Mouse (Mus musculus): ENCODE data around the gene Hyal1. TPM values are rescaled to one million over a fixed set of nuclear protein-coding genes. Genes with fewer than 3 reads are reported as not detected.
A peak's percentile ranks its signal among the peaks of the same experiment; 100 is the strongest.

Hyal1 gene
- total and polyA plus RNA-seq, 3 experiments: 2.2 to 7.3 (median 2.3) TPM

DNA sequence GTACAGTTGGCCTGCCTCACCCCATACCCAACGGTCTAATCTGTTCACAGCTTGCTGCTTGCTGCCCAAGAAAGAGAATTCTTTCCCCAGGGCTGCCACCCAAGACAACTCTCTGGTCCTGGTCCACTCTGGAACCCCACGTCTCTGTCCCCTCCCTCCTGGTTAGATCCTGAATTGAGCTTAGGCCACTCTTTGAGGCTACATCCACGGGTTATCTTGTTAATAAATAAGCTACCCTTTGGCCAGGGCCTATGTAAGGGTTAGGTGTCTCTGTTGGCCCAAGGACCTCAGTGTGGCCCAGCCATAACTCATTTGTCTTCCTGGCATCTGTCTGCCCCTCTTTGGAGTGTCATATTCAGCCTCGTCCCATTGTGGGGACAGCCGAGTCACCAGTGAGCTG is 21.7 kb downstream of the Hyal1 start:
- no peak for DNase-seq (ENCODE audit: low spot score)
- TF ChIP-seq TAL1 (conservative IDR thresholded peaks at IDR 0.05; ENCODE audit: low read depth, low read length) (no peak), GATA2 (IDR thresholded peaks at IDR 0.05; ENCODE audit: borderline replicate concordance, low read depth, low read length) (no peak), POLR2AphosphoS5 (IDR thresholded peaks at IDR 0.05; ENCODE audit: insufficient replicate concordance, low read depth, low read length) (no peak), GATA1 (IDR thresholded peaks at IDR 0.05; ENCODE audit: borderline replicate concordance, low read length) (no peak), CTCF (IDR thresholded peaks at IDR 0.05; ENCODE audit: low read depth, low read length) (no peak)
- Histone ChIP-seq H3K4me1 (ENCODE audit: insufficient read depth, low read depth, low read length) (peaks cover 48% of the 10 kb centered on the region), H3K36me3 (replicated peaks) (peaks cover 29% of the 10 kb centered on the region), H3K27me3 (ENCODE audit: insufficient read depth, low read length) (peaks cover 50% of the 10 kb centered on the region), H3K9me3 (replicated peaks) (no peaks in the 10 kb centered on the region), H3K4me3 (ENCODE audit: low read depth, low read length) (no peak overlapping the region)
- no peak for ATAC-seq (ENCODE audit: extremely low read depth, insufficient number of reproducible peaks, low FRiP score, poor library complexity, severe bottlenecking)

DNA sequence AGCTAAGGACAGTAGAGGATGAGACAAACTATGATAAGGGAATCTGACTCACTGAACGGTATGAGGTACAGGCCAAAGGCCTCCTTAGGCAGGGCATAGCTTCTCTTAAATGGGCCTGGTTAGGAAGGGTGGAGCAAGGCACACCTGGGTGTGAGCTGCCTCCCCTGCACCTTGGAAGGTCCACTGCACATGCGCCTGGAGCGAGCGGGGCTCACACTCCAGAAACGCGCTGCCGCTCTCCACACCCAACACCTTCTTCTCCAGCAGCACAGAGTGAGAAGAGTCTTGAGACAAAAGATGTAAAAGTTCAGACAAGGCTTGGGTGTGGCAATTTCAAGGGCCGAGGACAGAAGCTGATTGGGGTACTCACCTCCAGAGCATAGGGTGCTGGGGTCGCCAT is 22.7 kb downstream of the Hyal1 start:
- ATAC-seq (ENCODE audit: extremely low read depth, insufficient number of reproducible peaks, low FRiP score, poor library complexity, severe bottlenecking) (no peak), DNase-seq (ENCODE audit: low spot score) (no peak)
- Histone ChIP-seq H3K27me3 (ENCODE audit: insufficient read depth, low read length) (peaks cover 60% of the 10 kb centered on the region), H3K9me3 (replicated peaks) (no peaks in the 10 kb centered on the region), H3K4me3 (ENCODE audit: low read depth, low read length) (no peak overlapping the region), H3K4me1 (ENCODE audit: insufficient read depth, low read depth, low read length) (peaks cover 39% of the 10 kb centered on the region), H3K36me3 (replicated peaks) (peaks cover 19% of the 10 kb centered on the region)
- TF ChIP-seq TAL1 (conservative IDR thresholded peaks at IDR 0.05; ENCODE audit: low read depth, low read length): no peak
- TF ChIP-seq CTCF (IDR thresholded peaks at IDR 0.05; ENCODE audit: low read depth, low read length): no peak
- no peak for TF ChIP-seq GATA1 (IDR thresholded peaks at IDR 0.05; ENCODE audit: borderline replicate concordance, low read length)
- TF ChIP-seq POLR2AphosphoS5 (IDR thresholded peaks at IDR 0.05; ENCODE audit: insufficient replicate concordance, low read depth, low read length): no peak
- no peak for TF ChIP-seq GATA2 (IDR thresholded peaks at IDR 0.05; ENCODE audit: borderline replicate concordance, low read depth, low read length)

- H3K4me1 ChIP-seq (ENCODE audit: insufficient read depth, low read depth, low read length): peaks cover 42% of the 10 kb centered on the region
Measured at GRCm38 (mm10) chr9:107599842-107600241, 23.1 kb downstream of the Hyal1 start.

GRCm38 (mm10) chr9:107600745-107601144 is 24.0 kb downstream of the Hyal1 start:
- peaks cover 7% of the 10 kb centered on the region for H3K36me3 ChIP-seq (replicated peaks)
- DNase-seq (ENCODE audit: low spot score) (no peak), ATAC-seq (ENCODE audit: extremely low read depth, insufficient number of reproducible peaks, low FRiP score, poor library complexity, severe bottlenecking) (no peak)
- TF ChIP-seq CTCF (IDR thresholded peaks at IDR 0.05; ENCODE audit: low read depth, low read length) (0 out of 2 replicates have a peak, but pooled peaks have one; percentile 2), POLR2AphosphoS5 (IDR thresholded peaks at IDR 0.05; ENCODE audit: insufficient replicate concordance, low read depth, low read length) (no peak), GATA2 (IDR thresholded peaks at IDR 0.05; ENCODE audit: borderline replicate concordance, low read depth, low read length) (no peak), GATA1 (IDR thresholded peaks at IDR 0.05; ENCODE audit: borderline replicate concordance, low read length) (no peak), TAL1 (conservative IDR thresholded peaks at IDR 0.05; ENCODE audit: low read depth, low read length) (no peak)
- no peaks in the 10 kb centered on the region for H3K9me3 ChIP-seq (replicated peaks)
- peaks cover 71% of the 10 kb centered on the region for H3K27me3 ChIP-seq (ENCODE audit: insufficient read depth, low read length)
- H3K4me1 ChIP-seq (ENCODE audit: insufficient read depth, low read depth, low read length): peaks cover 48% of the 10 kb centered on the region
- H3K4me3 ChIP-seq (ENCODE audit: low read depth, low read length): no peak overlapping the region

More at GRCm38 (mm10) chr9:107599842-107600241, 23.1 kb downstream of the Hyal1 start:
- Histone ChIP-seq H3K36me3 (replicated peaks) (peaks cover 15% of the 10 kb centered on the region), H3K4me3 (ENCODE audit: low read depth, low read length) (no peak overlapping the region), H3K27me3 (ENCODE audit: insufficient read depth, low read length) (peaks cover 62% of the 10 kb centered on the region), H3K9me3 (replicated peaks) (no peaks in the 10 kb centered on the region)
- TF ChIP-seq TAL1 (conservative IDR thresholded peaks at IDR 0.05; ENCODE audit: low read depth, low read length) (no peak), GATA2 (IDR thresholded peaks at IDR 0.05; ENCODE audit: borderline replicate concordance, low read depth, low read length) (no peak), GATA1 (IDR thresholded peaks at IDR 0.05; ENCODE audit: borderline replicate concordance, low read length) (no peak), CTCF (IDR thresholded peaks at IDR 0.05; ENCODE audit: low read depth, low read length) (no peak), POLR2AphosphoS5 (IDR thresholded peaks at IDR 0.05; ENCODE audit: insufficient replicate concordance, low read depth, low read length) (no peak)
- DNase-seq (ENCODE audit: low spot score): no peak
- no peak for ATAC-seq (ENCODE audit: extremely low read depth, insufficient number of reproducible peaks, low FRiP score, poor library complexity, severe bottlenecking)

DNA sequence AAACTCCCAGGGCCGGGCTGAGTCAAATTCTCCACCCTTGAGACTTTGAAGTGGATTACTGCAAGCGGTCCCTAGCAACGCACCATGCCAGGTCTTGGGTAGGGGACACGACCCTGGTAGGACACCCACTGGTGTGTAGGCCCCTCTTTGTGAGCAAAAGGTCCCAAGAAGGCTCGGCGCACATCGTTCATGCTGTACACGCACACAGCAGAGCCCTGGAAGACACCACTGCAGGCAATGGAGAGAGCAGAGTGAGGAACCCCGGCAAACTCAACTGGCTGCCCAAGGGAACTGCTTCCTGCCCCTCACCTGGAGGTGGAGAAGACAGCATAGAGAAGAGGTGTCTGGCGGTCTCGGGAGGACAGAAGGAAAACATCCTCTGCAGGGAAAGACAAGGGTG is 24.5 kb downstream of the Hyal1 start:
- DNase-seq (ENCODE audit: low spot score): no peak
- TF ChIP-seq POLR2AphosphoS5 (IDR thresholded peaks at IDR 0.05; ENCODE audit: insufficient replicate concordance, low read depth, low read length) (no peak), GATA2 (IDR thresholded peaks at IDR 0.05; ENCODE audit: borderline replicate concordance, low read depth, low read length) (no peak), CTCF (IDR thresholded peaks at IDR 0.05; ENCODE audit: low read depth, low read length) (no peak), GATA1 (IDR thresholded peaks at IDR 0.05; ENCODE audit: borderline replicate concordance, low read length) (no peak), TAL1 (conservative IDR thresholded peaks at IDR 0.05; ENCODE audit: low read depth, low read length) (no peak)
- Histone ChIP-seq H3K27me3 (ENCODE audit: insufficient read depth, low read length) (peaks cover 76% of the 10 kb centered on the region), H3K4me3 (ENCODE audit: low read depth, low read length) (no peak overlapping the region), H3K36me3 (replicated peaks) (peaks cover 3% of the 10 kb centered on the region), H3K4me1 (ENCODE audit: insufficient read depth, low read depth, low read length) (peaks cover 52% of the 10 kb centered on the region), H3K9me3 (replicated peaks) (no peaks in the 10 kb centered on the region)
- ATAC-seq (ENCODE audit: extremely low read depth, insufficient number of reproducible peaks, low FRiP score, poor library complexity, severe bottlenecking): no peak

- H3K4me1 ChIP-seq (ENCODE audit: insufficient read depth, low read depth, low read length): peaks cover 56% of the 10 kb centered on the region
- peaks cover 84% of the 10 kb centered on the region for H3K27me3 ChIP-seq (ENCODE audit: insufficient read depth, low read length)
Measured at GRCm38 (mm10) chr9:107602068-107602648, 25.4 kb downstream of the Hyal1 start.

More at GRCm38 (mm10) chr9:107602068-107602648, 25.4 kb downstream of the Hyal1 start:
- no peaks in the 10 kb centered on the region for H3K9me3 ChIP-seq (replicated peaks)
- TF ChIP-seq TAL1 (conservative IDR thresholded peaks at IDR 0.05; ENCODE audit: low read depth, low read length) (no peak), CTCF (IDR thresholded peaks at IDR 0.05; ENCODE audit: low read depth, low read length) (peak; percentile 95), POLR2AphosphoS5 (IDR thresholded peaks at IDR 0.05; ENCODE audit: insufficient replicate concordance, low read depth, low read length) (no peak), GATA1 (IDR thresholded peaks at IDR 0.05; ENCODE audit: borderline replicate concordance, low read length) (no peak)
- peak; percentile 46 for DNase-seq (ENCODE audit: low spot score)
- H3K4me3 ChIP-seq (ENCODE audit: low read depth, low read length): no peak overlapping the region; the same call in 1 of the 2 replicates
- ATAC-seq (ENCODE audit: extremely low read depth, insufficient number of reproducible peaks, low FRiP score, poor library complexity, severe bottlenecking): peak; percentile 54
- H3K36me3 ChIP-seq (replicated peaks): no peaks in the 10 kb centered on the region

All from G1E (cell line).